ENCODE assay signal across 8 mouse cellular contexts in genomic region chr8:70766571-70767440, GRCm38 (mm10). TPM values are rescaled to one million over a fixed set of nuclear protein-coding genes. Genes with fewer than 3 reads are reported as not detected.
DNase-seq lines count a peak whose midpoint lies in the region; ATAC-seq and TF ChIP-seq lines count a peak whose summit lies in the region.

No protein-coding gene starts in this region.

- H3K79me2 ChIP-seq in heart, adult 2 months (replicated peaks; ENCODE audit: control insufficient read depth, insufficient read depth, low read length), result no peaks in the 10 kb centered on the region

- TF ChIP-seq CTCF in heart, adult 2 months (IDR thresholded peaks at IDR 0.05), result no peak
- no peak for TF ChIP-seq CTCF in kidney, adult 2 months (conservative IDR thresholded peaks at IDR 0.05; ENCODE audit: insufficient read depth, insufficient read length, low read depth, low read length)

- peaks cover 6% of the 10 kb centered on the region for H3K4me1 ChIP-seq in heart, adult 2 months (ENCODE audit: control insufficient read depth, insufficient read depth, low read length)
- peaks cover 11% of the 10 kb centered on the region for H3K4me1 ChIP-seq in kidney, adult 2 months (ENCODE audit: control insufficient read depth, insufficient read depth, low read length)
- H3K4me1 ChIP-seq in lung, embryonic 16.5 days (replicated peaks; ENCODE audit: control insufficient read depth, insufficient read depth, low read length), result peaks cover 13% of the 10 kb centered on the region

- peak overlapping the region; percentile 62 for H3K27ac ChIP-seq in heart, adult 2 months
- peak overlapping the region; percentile 54 for H3K27ac ChIP-seq in kidney, adult 2 months (ENCODE audit: insufficient read depth, low read depth, low read length)
- H3K27ac ChIP-seq in lung, embryonic 16.5 days (ENCODE audit: low read length), result peak overlapping the region; percentile 60

- H3K9ac ChIP-seq in heart, adult 2 months (ENCODE audit: low read depth, low read length), result peak overlapping the region; percentile 41
- H3K9ac ChIP-seq in lung, embryonic 16.5 days (ENCODE audit: low read length), result peak overlapping the region; percentile 73

- no peaks in the 10 kb centered on the region for H3K27me3 ChIP-seq in heart, adult 2 months (ENCODE audit: control insufficient read depth, insufficient read depth, low read length)
- H3K27me3 ChIP-seq in kidney, adult 2 months (replicated peaks; ENCODE audit: control insufficient read depth, insufficient read depth, low read length), result no peaks in the 10 kb centered on the region
- H3K27me3 ChIP-seq in lung, embryonic 16.5 days (ENCODE audit: control insufficient read depth, insufficient read depth, low read depth, low read length), result no peaks in the 10 kb centered on the region

- WGBS in heart, adult 2 months, result 12% methylated on average over 21 of the region's 21 CpGs
- WGBS in kidney, adult 2 months, result 11% methylated on average over 21 of the region's 21 CpGs
- WGBS in lung, embryonic 16.5 days, result 7% methylated on average over 21 of the region's 21 CpGs

- peak; percentile 51 for DNase-seq in thymus, postnatal 4 days
- DNase-seq in thymus, postnatal 0 days (ENCODE audit: low spot score), result no peak
- peak; percentile 84 for DNase-seq in embryo, embryonic 11 days
- DNase-seq in heart, adult 2 months, result peak; percentile 78 to 80
- DNase-seq in kidney, adult 2 months, result peak; percentile 95
- peak; percentile 79 for DNase-seq in skeletal muscle tissue, adult 2 months (ENCODE audit: low read depth, low spot score)

- peak; percentile 67 for ATAC-seq in lung, embryonic 16.5 days (ENCODE audit: low read depth)
- ATAC-seq in frontal cortex, adult (ENCODE audit: low TSS enrichment), result no peak; the same call in 1 of the 2 replicates

- H3K36me3 ChIP-seq in heart, adult 2 months (ENCODE audit: control insufficient read depth, insufficient read depth, low read length), result no peaks in the 10 kb centered on the region
- H3K36me3 ChIP-seq in kidney, adult 2 months (ENCODE audit: control insufficient read depth, insufficient read depth, low read length), result peaks cover under 1% of the 10 kb centered on the region; the same call in 1 of the 2 replicates
- peaks cover 13% of the 10 kb centered on the region for H3K36me3 ChIP-seq in lung, embryonic 16.5 days (ENCODE audit: control insufficient read depth, insufficient read depth, low read length)

- peak overlapping the region; percentile 51 for H3K4me3 ChIP-seq in heart, adult 2 months
- H3K4me3 ChIP-seq in kidney, adult 2 months (ENCODE audit: insufficient read depth, low read depth, low read length), result peak overlapping the region; percentile 51
- peak overlapping the region; percentile 57 for H3K4me3 ChIP-seq in lung, embryonic 16.5 days (ENCODE audit: low read length)

- intact Hi-C loops in heart, adult 2 months (cut with DNase I), result loop anchor here (2.0 kb wide), 1 partner anchor 74 kb away; no protein-coding TSS in a partner anchor

- TF ChIP-seq EP300 in heart, adult 2 months (IDR thresholded peaks at IDR 0.05; ENCODE audit: insufficient read depth, low read depth, low read length), result no peak

- peak; percentile 77 for TF ChIP-seq POLR2A in heart, adult 2 months (IDR thresholded peaks at IDR 0.05; ENCODE audit: insufficient read depth, low read depth, low read length)
- peak; percentile 97 for TF ChIP-seq POLR2A in kidney, adult 2 months (IDR thresholded peaks at IDR 0.05; ENCODE audit: low read depth, low read length)

- peak overlapping the region; percentile 95 for H3K4me2 ChIP-seq in lung, embryonic 16.5 days (ENCODE audit: low read depth, low read length)

- no peaks in the 10 kb centered on the region for H3K9me3 ChIP-seq in lung, embryonic 16.5 days (ENCODE audit: control insufficient read depth, low read length)

RNA-seq across cellular contexts. Expression of gene Mpv17l2, which starts 6.1 kb away (rescaled TPM):
- 54.3 and 54.4 TPM in 2 replicates for polyA plus RNA-seq in thymus, postnatal 0 days (2015; fragmentation: Nextera tagmentation; extraction: Ambion mirVana)
- total RNA-seq in heart, adult 2 months (2021), result 10 to 100 TPM; 21.7 to 29.1 TPM
- 30.0 and 32.2 TPM in 2 replicates for polyA plus RNA-seq in heart, adult 2 months (2012; rRNA removed)
- 73.4 and 96.3 TPM in 2 replicates for polyA plus RNA-seq in kidney, adult 2 months (2012; rRNA removed)
- 37.1 and 39.2 TPM in 2 replicates for polyA plus RNA-seq in lung, embryonic 16.5 days (2015; fragmentation: Nextera tagmentation; extraction: Ambion mirVana)

RNA-seq across cellular contexts. Expression of gene Pik3r2, which starts 9.7 kb away (rescaled TPM):
- 35.1 and 38.6 TPM in 2 replicates for polyA plus RNA-seq in thymus, postnatal 0 days (2015; fragmentation: Nextera tagmentation; extraction: Ambion mirVana)
- 10 to 100 TPM; 22.0 to 22.4 TPM for total RNA-seq in heart, adult 2 months (2021)
- polyA plus RNA-seq in heart, adult 2 months (2012; rRNA removed), result 34.3 and 45.5 TPM in 2 replicates
- 60.5 and 94.7 TPM in 2 replicates for polyA plus RNA-seq in kidney, adult 2 months (2012; rRNA removed)
- 56.0 and 56.8 TPM in 2 replicates for polyA plus RNA-seq in lung, embryonic 16.5 days (2015; fragmentation: Nextera tagmentation; extraction: Ambion mirVana)

RNA-seq across cellular contexts. Expression of gene Rab3a, which starts 12.3 kb away (rescaled TPM):
- polyA plus RNA-seq in thymus, postnatal 0 days (2015; fragmentation: Nextera tagmentation; extraction: Ambion mirVana), result 7.0 and 8.0 TPM in 2 replicates
- 10 to 100 TPM; 46.5 to 48.0 TPM for total RNA-seq in heart, adult 2 months (2021)
- polyA plus RNA-seq in heart, adult 2 months (2012; rRNA removed), result 89.1 and 117 TPM in 2 replicates
- polyA plus RNA-seq in kidney, adult 2 months (2012; rRNA removed), result 29.7 and 31.1 TPM in 2 replicates
- 14.8 and 16.2 TPM in 2 replicates for polyA plus RNA-seq in lung, embryonic 16.5 days (2015; fragmentation: Nextera tagmentation; extraction: Ambion mirVana)

RNA-seq across cellular contexts. Expression of gene Mast3, which starts 38.0 kb away (rescaled TPM):
- polyA plus RNA-seq in thymus, postnatal 0 days (2015; fragmentation: Nextera tagmentation; extraction: Ambion mirVana), result 37.2 and 37.3 TPM in 2 replicates
- total RNA-seq in heart, adult 2 months (2021), result 1 to 10 TPM; 6.0 to 7.4 TPM
- 12.7 and 13.9 TPM in 2 replicates for polyA plus RNA-seq in heart, adult 2 months (2012; rRNA removed)
- polyA plus RNA-seq in kidney, adult 2 months (2012; rRNA removed), result 25.3 and 27.4 TPM in 2 replicates
- polyA plus RNA-seq in lung, embryonic 16.5 days (2015; fragmentation: Nextera tagmentation; extraction: Ambion mirVana), result 13.7 and 14.3 TPM in 2 replicates

RNA-seq across cellular contexts. Expression of gene Il12rb1, which starts 41.4 kb away (rescaled TPM):
- 16.2 TPM in 2 replicates for polyA plus RNA-seq in thymus, postnatal 0 days (2015; fragmentation: Nextera tagmentation; extraction: Ambion mirVana)
- total RNA-seq in heart, adult 2 months (2021), result not detected
- 0.15 and 0.16 TPM in 2 replicates for polyA plus RNA-seq in heart, adult 2 months (2012; rRNA removed)
- 0.42 and 0.48 TPM in 2 replicates for polyA plus RNA-seq in kidney, adult 2 months (2012; rRNA removed)
- 0.24 and 0.69 TPM in 2 replicates for polyA plus RNA-seq in lung, embryonic 16.5 days (2015; fragmentation: Nextera tagmentation; extraction: Ambion mirVana)
